Mouse (Mus musculus) liver, embryonic 14.5 days (tissue): ENCODE results near the gene Fbxw4.

ENCODE experiments used
- CTCF ChIP-seq: IDR thresholded peaks from 2 replicates; pipeline ENCODE4 v1.5.1; 2016; ENCODE audit warnings: antibody characterized with exemption, low read depth, control low read depth
- EP300 ChIP-seq: IDR thresholded peaks from 2 replicates; pipeline ENCODE4 v1.6.1; 2016; ENCODE audit warnings: antibody characterized with exemption, low read depth

DNA sequence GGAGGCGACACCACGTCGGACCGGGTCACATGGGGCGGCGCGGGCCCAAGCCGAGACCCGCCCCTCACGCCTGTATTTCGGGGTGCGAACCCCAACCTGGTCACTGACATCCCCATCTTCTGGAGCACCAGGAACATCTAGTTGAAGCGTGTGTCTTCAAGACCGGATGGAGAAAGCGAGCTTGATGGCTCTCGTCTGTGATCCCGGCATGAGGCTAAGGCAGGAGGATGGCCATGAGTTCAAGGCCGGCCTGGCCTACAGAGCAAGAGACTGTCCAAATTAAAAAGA lies 335 bp upstream of the Fbxw4 start:
- no peak for TF ChIP-seq EP300
- TF ChIP-seq CTCF: 0 out of 2 replicates have a peak, but pooled peaks have one; percentile 0
